Mouse (Mus musculus) liver, embryonic 15.5 days (tissue): ENCODE measurements around the gene Shank3. TPM values are rescaled to one million over a fixed set of nuclear protein-coding genes. Genes with fewer than 3 reads are reported as not detected.

ENCODE experiments used
- ATAC-seq: fragments of 200-750 bp; cut with Nextera tagmentation; 2 replicates; pipeline ENCODE4 v1.8.0; 2017; ENCODE audit warnings: moderate number of reproducible peaks, mild to moderate bottlenecking, moderate library complexity; ENCODE audit not compliant: insufficient read depth
- H3K27ac ChIP-seq: fragments of 300-500 bp; sonication (generic); replicated peaks from 2 replicates; pipeline ENCODE4 v1.5.1; 2015; ENCODE audit warnings: mild to moderate bottlenecking, inconsistent platforms
- H3K27me3 ChIP-seq: fragments of 300-500 bp; sonication (generic); 2 replicates; pipeline ENCODE4 v1.6.1; 2015; ENCODE audit warnings: mild to moderate bottlenecking, inconsistent platforms
- H3K36me3 ChIP-seq: fragments of 300-500 bp; sonication (generic); replicated peaks from 2 replicates; pipeline ENCODE4 v1.6.1; 2015; ENCODE audit warnings: moderate library complexity, mild to moderate bottlenecking, inconsistent platforms
- H3K4me1 ChIP-seq: fragments of 300-500 bp; sonication (generic); replicated peaks from 2 replicates; pipeline ENCODE4 v1.6.1; 2015; ENCODE audit warnings: inconsistent platforms
- H3K4me2 ChIP-seq: fragments of 300-500 bp; sonication (generic); 2 replicates; pipeline ENCODE4 v1.6.1; 2015; ENCODE audit warnings: moderate library complexity, mild to moderate bottlenecking, inconsistent platforms
- H3K4me3 ChIP-seq: fragments of 300-500 bp; sonication (generic); replicated peaks from 2 replicates; pipeline ENCODE4 v1.5.1; 2015; ENCODE audit warnings: mild to moderate bottlenecking, inconsistent platforms
- H3K9ac ChIP-seq: fragments of 300-500 bp; sonication (generic); 2 replicates; pipeline ENCODE4 v1.6.1; 2015; ENCODE audit warnings: moderate library complexity, mild to moderate bottlenecking, inconsistent platforms
- H3K9me3 ChIP-seq: fragments of 300-500 bp; sonication (generic); replicated peaks from 2 replicates; pipeline ENCODE4 v1.6.1; 2016; ENCODE audit warnings: inconsistent platforms
- WGBS: fragments of 180-500 bp; shearing (Covaris S2); methylation state at CpG from one replicate; pipeline ENCODE4 v1.1.7; 2015; ENCODE audit warnings: mixed read lengths; ENCODE audit not compliant: insufficient replicate concordance; 5-methylcytosine and 5-hydroxymethylcytosine counted together
- polyA plus RNA-seq: library from polyadenylated mRNA; unstranded; fragments of >200 nt; fragmentation: Nextera tagmentation; extraction: Ambion mirVana; gene quantifications from 2 replicates; pipeline ENCODE4 v1.2.1, GENCODE M21; 2015

The Shank3 gene
- polyA plus RNA-seq, 1 experiment from 2014 or later = 0.51 TPM

- Histone ChIP-seq H3K9ac (no peak overlapping the region), H3K4me2 (no peak overlapping the region), H3K4me1 (no peaks in the 10 kb centered on the region), H3K36me3 (no peaks in the 10 kb centered on the region), H3K27me3 (peaks cover 28% of the 10 kb centered on the region), H3K27ac (no peak overlapping the region), H3K9me3 (no peaks in the 10 kb centered on the region), H3K4me3 (no peak overlapping the region)
- ATAC-seq = no peak
- 47% methylated on average over 7 of the region's 7 CpGs for WGBS
Observed at GRCm38 (mm10) chr15:89525896-89526295, 26.5 kb downstream of the Shank3 start.

GRCm38 (mm10) chr15:89526776-89527325, 27.4 kb downstream of the Shank3 start:
- Histone ChIP-seq H3K4me2 (no peak overlapping the region), H3K36me3 (no peaks in the 10 kb centered on the region), H3K9ac (no peak overlapping the region), H3K4me1 (no peaks in the 10 kb centered on the region), H3K4me3 (no peak overlapping the region), H3K9me3 (no peaks in the 10 kb centered on the region), H3K27ac (no peak overlapping the region), H3K27me3 (peaks cover 28% of the 10 kb centered on the region)
- 79% methylated on average over 19 of the region's 19 CpGs for WGBS
- no peak for ATAC-seq

GRCm38 (mm10) chr15:89527466-89527865, 28.0 kb downstream of the Shank3 start:
- no peaks in the 10 kb centered on the region for H3K9me3 ChIP-seq
- WGBS = 69% methylated on average over 7 of the region's 7 CpGs
- ATAC-seq = no peak
- peaks cover 27% of the 10 kb centered on the region for H3K27me3 ChIP-seq
- no peak overlapping the region for H3K4me3 ChIP-seq
- H3K9ac ChIP-seq = no peak overlapping the region
- no peaks in the 10 kb centered on the region for H3K4me1 ChIP-seq
- no peak overlapping the region for H3K4me2 ChIP-seq
- H3K27ac ChIP-seq = no peak overlapping the region
- no peaks in the 10 kb centered on the region for H3K36me3 ChIP-seq

GRCm38 (mm10) chr15:89528201-89528850, 28.9 kb downstream of the Shank3 start:
- Histone ChIP-seq H3K27ac (no peak overlapping the region), H3K36me3 (no peaks in the 10 kb centered on the region), H3K4me1 (no peaks in the 10 kb centered on the region), H3K27me3 (peaks cover 19% of the 10 kb centered on the region), H3K4me3 (no peak overlapping the region), H3K4me2 (no peak overlapping the region), H3K9me3 (no peaks in the 10 kb centered on the region), H3K9ac (no peak overlapping the region)
- no peak for ATAC-seq
- 78% methylated on average over 18 of the region's 18 CpGs for WGBS

GRCm38 (mm10) chr15:89528923-89529322, 29.5 kb downstream of the Shank3 start:
- Histone ChIP-seq H3K27me3 (peaks cover 15% of the 10 kb centered on the region), H3K27ac (no peak overlapping the region), H3K9me3 (no peaks in the 10 kb centered on the region), H3K4me3 (no peak overlapping the region), H3K36me3 (no peaks in the 10 kb centered on the region), H3K9ac (no peak overlapping the region), H3K4me1 (no peaks in the 10 kb centered on the region), H3K4me2 (no peak overlapping the region)
- 83% methylated on average over 10 of the region's 10 CpGs for WGBS
- ATAC-seq = no peak

- H3K4me2 ChIP-seq = no peak overlapping the region
- no peak overlapping the region for H3K4me3 ChIP-seq
- H3K9ac ChIP-seq = no peak overlapping the region
- ATAC-seq = no peak
- no peaks in the 10 kb centered on the region for H3K4me1 ChIP-seq
- no peak overlapping the region for H3K27ac ChIP-seq
- H3K36me3 ChIP-seq = no peaks in the 10 kb centered on the region
- 18% methylated on average over 4 of the region's 4 CpGs for WGBS
- no peaks in the 10 kb centered on the region for H3K9me3 ChIP-seq
- H3K27me3 ChIP-seq = peaks cover under 1% of the 10 kb centered on the region
Observed at GRCm38 (mm10) chr15:89530336-89530735, 30.9 kb downstream of the Shank3 start.

GRCm38 (mm10) chr15:89531399-89531798, 32.0 kb downstream of the Shank3 start:
- H3K4me2 ChIP-seq = no peak overlapping the region
- H3K36me3 ChIP-seq = no peaks in the 10 kb centered on the region
- no peak for ATAC-seq
- no peak overlapping the region for H3K27ac ChIP-seq
- no peaks in the 10 kb centered on the region for H3K4me1 ChIP-seq
- H3K27me3 ChIP-seq = no peaks in the 10 kb centered on the region
- no peaks in the 10 kb centered on the region for H3K9me3 ChIP-seq
- no peak overlapping the region for H3K4me3 ChIP-seq
- H3K9ac ChIP-seq = no peak overlapping the region
- WGBS = 71% methylated on average over 5 of the region's 5 CpGs

- ATAC-seq = no peak
- Histone ChIP-seq H3K27ac (no peak overlapping the region), H3K36me3 (no peaks in the 10 kb centered on the region), H3K4me1 (no peaks in the 10 kb centered on the region), H3K9me3 (no peaks in the 10 kb centered on the region), H3K27me3 (no peaks in the 10 kb centered on the region), H3K4me2 (no peak overlapping the region), H3K4me3 (no peak overlapping the region), H3K9ac (no peak overlapping the region)
- 68% methylated on average over 29 of the region's 29 CpGs for WGBS
Observed at GRCm38 (mm10) chr15:89532026-89532923, 32.9 kb downstream of the Shank3 start.

- Histone ChIP-seq H3K36me3 (no peaks in the 10 kb centered on the region), H3K4me3 (no peak overlapping the region), H3K27me3 (no peaks in the 10 kb centered on the region), H3K9ac (no peak overlapping the region), H3K4me1 (no peaks in the 10 kb centered on the region), H3K9me3 (no peaks in the 10 kb centered on the region), H3K4me2 (no peak overlapping the region), H3K27ac (no peak overlapping the region)
- 83% methylated on average over 23 of the region's 23 CpGs for WGBS
- no peak for ATAC-seq
Observed at GRCm38 (mm10) chr15:89532924-89533842, 33.8 kb downstream of the Shank3 start.

- Histone ChIP-seq H3K9me3 (no peaks in the 10 kb centered on the region), H3K27me3 (no peaks in the 10 kb centered on the region), H3K9ac (no peak overlapping the region), H3K4me3 (no peak overlapping the region), H3K27ac (no peak overlapping the region), H3K4me2 (no peak overlapping the region), H3K36me3 (no peaks in the 10 kb centered on the region), H3K4me1 (no peaks in the 10 kb centered on the region)
- ATAC-seq = no peak
- 77% methylated on average over 10 of the region's 10 CpGs for WGBS
Observed at GRCm38 (mm10) chr15:89533843-89534207, 34.4 kb downstream of the Shank3 start.
